Mouse (Mus musculus): ENCODE results near the gene Pdzd7.
A peak's percentile ranks its signal among the peaks of the same experiment; 100 is the strongest.

DNA sequence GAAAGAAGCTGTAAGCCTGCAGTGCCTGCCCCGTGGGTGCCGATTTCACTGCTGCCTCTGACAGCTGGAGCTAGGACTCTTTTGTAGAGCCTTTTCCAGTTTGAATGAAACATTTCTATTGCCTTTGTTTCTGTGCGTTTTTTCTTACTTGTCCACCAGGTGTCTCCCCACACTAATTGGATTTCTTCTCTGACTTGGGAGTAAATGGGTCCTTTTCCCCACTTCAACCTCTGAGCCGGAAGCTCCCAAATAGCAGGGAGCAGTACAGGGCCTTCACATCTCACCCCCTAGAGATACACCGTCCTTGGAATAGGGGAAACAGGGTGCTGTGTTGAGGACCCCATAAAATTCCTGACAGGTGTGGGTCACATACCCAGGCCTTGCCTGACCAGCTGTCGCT lies 32.9 kb downstream of the Pdzd7 start:
- no peak for TF ChIP-seq POLR2A (IDR thresholded peaks at IDR 0.05; ENCODE audit: borderline replicate concordance, extremely low read depth, insufficient read depth, insufficient read length, poor library complexity, severe bottlenecking)
- TF ChIP-seq CTCF (IDR thresholded peaks at IDR 0.05; ENCODE audit: borderline replicate concordance, extremely low read depth, insufficient read depth, insufficient read length) = peak; percentile 31; the same call in 1 of the 2 replicates
